Mouse (Mus musculus) kidney, adult 10 weeks (tissue): ENCODE results near the gene Dnajc24. TPM values are rescaled to one million over a fixed set of nuclear protein-coding genes. Genes with fewer than 3 reads are reported as not detected.

Source experiments
- polyA plus RNA-seq: library from polyadenylated mRNA; stranded (reverse); fragments of 350-450 nt; fragmentation: Illumina TruSeq; extraction: RNeasy Lipid Tissue Mini Kit (QIAGEN cat#74804); gene quantifications from one replicate; pipeline ENCODE4 v1.2.3, GENCODE M21; 2014; ENCODE audit warnings: low read depth, low replicate concordance

Dnajc24 gene
- polyA plus RNA-seq: 20.6 TPM

GRCm38 (mm10) chr2:106002835-106003739 is at the start of gene Dnajc24:
Gene Dnajc24 (minus strand): TSS chr2:106003549.

Other genes starting within 250 kb of the Dnajc24 start
- 33.3 TPM for gene Elp4, start 99.0 kb downstream of the Dnajc24 start, polyA plus RNA-seq
- gene Immp1l, start 98.9 kb downstream of the Dnajc24 start, polyA plus RNA-seq: 178 TPM